Mouse (Mus musculus) gastrocnemius, postnatal 4 days (tissue): Measurements from ENCODE around the gene 1700001F09Rik. TPM values are rescaled to one million over a fixed set of nuclear protein-coding genes. Genes with fewer than 3 reads are reported as not detected.
"Not testable (repeated sequence)": the region's sequence is repeated elsewhere in the genome, so short reads cannot be mapped to it uniquely, and the experiment has no call there.

ENCODE experiments used
- DNase-seq, 2 experiments: peaks; one replicate each; pipeline ENCODE4 v3.0.0; 2021 to 2022; ENCODE audit warnings: low spot score in 2 of 2, mixed read lengths in 2 of 2
- long read RNA-seq, 2 experiments: library from polyadenylated mRNA; stranded (forward); transcript quantifications; one replicate each; pipeline ENCODE4 v2.0.0; 2021
- total RNA-seq, 2 experiments: library from RNA; stranded (reverse); gene quantifications; 2 replicates each; pipeline ENCODE4 v1.2.3; 2021

1700001F09Rik gene
- not detected for total RNA-seq
- long read RNA-seq, experiment 1: 0 reads
- long read RNA-seq, experiment 2: 0 reads

GRCm38 (mm10) chr14:43347711-43348110 is at the start of gene 1700001F09Rik:
Gene 1700001F09Rik, minus strand, starts transcription at chr14:43347811.
- DNase-seq: not testable (repeated sequence)

GRCm38 (mm10) chr14:43361713-43362112 is 14.1 kb upstream of the 1700001F09Rik start:
- DNase-seq: not testable (repeated sequence)

- DNase-seq: peak in 1 of 2 experiments; percentile 15
Observed at GRCm38 (mm10) chr14:43359246-43359645, 11.6 kb upstream of the 1700001F09Rik start.

- not testable (repeated sequence) for DNase-seq
Observed at GRCm38 (mm10) chr14:43357496-43357895, 9.9 kb upstream of the 1700001F09Rik start.

- DNase-seq: not testable (repeated sequence)
Observed at GRCm38 (mm10) chr14:43352944-43353343, 5.3 kb upstream of the 1700001F09Rik start.

- not testable (repeated sequence) for DNase-seq
Observed at GRCm38 (mm10) chr14:43337646-43338045, 10.0 kb downstream of the 1700001F09Rik start.

GRCm38 (mm10) chr14:43331362-43331880 is 16.2 kb downstream of the 1700001F09Rik start:
- DNase-seq: peak in 1 of 2 experiments; percentile 17

GRCm38 (mm10) chr14:43328603-43329002 is 19.0 kb downstream of the 1700001F09Rik start:
- DNase-seq: peak in 1 of 2 experiments; percentile 29

- DNase-seq: not testable (repeated sequence)
Observed at GRCm38 (mm10) chr14:43319516-43319915, 28.1 kb downstream of the 1700001F09Rik start.

GRCm38 (mm10) chr14:43293503-43293902 is 54.1 kb downstream of the 1700001F09Rik start, which contains the start of gene Gm8127:
Gene Gm8127, minus strand, starts transcription at chr14:43293832.
- not testable (repeated sequence) for DNase-seq

Other genes starting within 250 kb of the 1700001F09Rik start
- gene Gm8104, start 247.2 kb downstream of the 1700001F09Rik start, total RNA-seq: not detected
- not detected for gene Gm7233, start 167.9 kb downstream of the 1700001F09Rik start, total RNA-seq
- not detected for gene Gm8122, start 112.5 kb downstream of the 1700001F09Rik start, total RNA-seq
- not detected for gene Gm8126, start 89.2 kb downstream of the 1700001F09Rik start, total RNA-seq
- gene Gm9732, start 72.8 kb downstream of the 1700001F09Rik start, total RNA-seq: not detected
- gene Gm8127, start 54.0 kb downstream of the 1700001F09Rik start, total RNA-seq: not detected
- not detected for gene Gm8138, start 68.5 kb upstream of the 1700001F09Rik start, total RNA-seq
- gene Gm5799, start 195.8 kb upstream of the 1700001F09Rik start, total RNA-seq: not detected
- gene Gm17654, start 231.3 kb upstream of the 1700001F09Rik start, total RNA-seq: not detected